8 mouse cellular contexts compared by ENCODE assay signal in genomic region chr17:69439571-69440480, GRCm38 (mm10). TPM values are rescaled to one million over a fixed set of nuclear protein-coding genes. Genes with fewer than 3 reads are reported as not detected.
DNase-seq lines count a peak whose midpoint lies in the region; ATAC-seq and TF ChIP-seq lines count a peak whose summit lies in the region.

No protein-coding gene starts in this region.

- H3K27me3 ChIP-seq in lung, embryonic 14.5 days (ENCODE audit: insufficient read depth, low read length), result peaks cover 32% of the 10 kb centered on the region
- H3K27me3 ChIP-seq in forebrain, embryonic 16.5 days (replicated peaks; ENCODE audit: control insufficient read depth, insufficient read depth, low read length), result peaks cover 42% of the 10 kb centered on the region
- peaks cover 38% of the 10 kb centered on the region for H3K27me3 ChIP-seq in kidney, embryonic 16.5 days (ENCODE audit: insufficient read depth, low read length)
- peaks cover 30% of the 10 kb centered on the region for H3K27me3 ChIP-seq in liver, embryonic 16.5 days (ENCODE audit: control insufficient read depth, insufficient read depth, low read depth, low read length)
- peaks cover 11% of the 10 kb centered on the region for H3K27me3 ChIP-seq in stomach, embryonic 14.5 days (ENCODE audit: control insufficient read depth, insufficient read depth, low read length)

- WGBS in lung, embryonic 14.5 days, result 2% methylated on average over 52 of the region's 52 CpGs
- under 1% methylated on average over 49 of the region's 52 CpGs for whole genome bisulfite sequencing in forebrain, embryonic 16.5 days
- WGBS in kidney, embryonic 16.5 days, result under 1% methylated on average over 51 of the region's 52 CpGs
- WGBS in liver, embryonic 16.5 days (ENCODE audit: insufficient replicate concordance), result 2% methylated on average over 50 of the region's 52 CpGs
- WGBS in stomach, embryonic 14.5 days, result 2% methylated on average over 49 of the region's 52 CpGs

- ATAC-seq in lung, embryonic 14.5 days (ENCODE audit: insufficient read depth), result peak; percentile 71
- peak; percentile 60 for ATAC-seq in forebrain, embryonic 16.5 days
- ATAC-seq in kidney, embryonic 16.5 days (ENCODE audit: low FRiP score, low TSS enrichment), result peak; percentile 64
- ATAC-seq in liver, embryonic 16.5 days (ENCODE audit: low read depth), result no peak
- ATAC-seq in stomach, embryonic 14.5 days (ENCODE audit: insufficient number of reproducible peaks, insufficient read depth, low FRiP score, low read depth), result peak; percentile 50; the same call in 1 of the 2 replicates

- DNase-seq in lung, embryonic 14.5 days, result no peak
- DNase-seq in lung, postnatal 14 days, result no peak
- DNase-seq in cerebellum, adult 11 months, result peak; percentile 70
- no peak for DNase-seq in urinary bladder, postnatal 36 days (ENCODE audit: low spot score in 2 of 2)

- H3K4me1 ChIP-seq in lung, embryonic 14.5 days (ENCODE audit: insufficient read depth), result no peaks in the 10 kb centered on the region; the same call in 1 of the 2 replicates
- H3K4me1 ChIP-seq in forebrain, embryonic 16.5 days (replicated peaks; ENCODE audit: control insufficient read depth, insufficient read depth, low read length), result peaks cover 15% of the 10 kb centered on the region
- peaks cover 13% of the 10 kb centered on the region for H3K4me1 ChIP-seq in kidney, embryonic 16.5 days (ENCODE audit: insufficient read depth, low read length)
- peaks cover 3% of the 10 kb centered on the region for H3K4me1 ChIP-seq in liver, embryonic 16.5 days (ENCODE audit: control insufficient read depth, low read depth, low read length)
- 0 out of 2 replicates have a peak, but pooled peaks cover 3% of the 10 kb centered on the region for H3K4me1 ChIP-seq in stomach, embryonic 14.5 days (ENCODE audit: control insufficient read depth, insufficient read depth, low read length)

- H3K36me3 ChIP-seq in lung, embryonic 14.5 days (ENCODE audit: insufficient read depth), result no peaks in the 10 kb centered on the region
- no peaks in the 10 kb centered on the region for H3K36me3 ChIP-seq in forebrain, embryonic 16.5 days (ENCODE audit: control insufficient read depth, insufficient read depth)
- no peaks in the 10 kb centered on the region for H3K36me3 ChIP-seq in kidney, embryonic 16.5 days (ENCODE audit: insufficient read depth, low read length)
- no peaks in the 10 kb centered on the region for H3K36me3 ChIP-seq in liver, embryonic 16.5 days (ENCODE audit: control insufficient read depth, insufficient read depth)
- no peaks in the 10 kb centered on the region for H3K36me3 ChIP-seq in stomach, embryonic 14.5 days (ENCODE audit: control insufficient read depth, insufficient read depth, low read length)

- H3K27ac ChIP-seq in lung, embryonic 14.5 days (ENCODE audit: low read depth), result no peak overlapping the region
- H3K27ac ChIP-seq in forebrain, embryonic 16.5 days (ENCODE audit: low read length), result no peak overlapping the region
- H3K27ac ChIP-seq in kidney, embryonic 16.5 days (ENCODE audit: low read length), result no peak overlapping the region
- H3K27ac ChIP-seq in liver, embryonic 16.5 days (ENCODE audit: low read length), result no peak overlapping the region
- H3K27ac ChIP-seq in stomach, embryonic 14.5 days (ENCODE audit: low read length), result no peak overlapping the region

- no peaks in the 10 kb centered on the region for H3K9me3 ChIP-seq in lung, embryonic 14.5 days (ENCODE audit: low read depth, low read length)
- no peaks in the 10 kb centered on the region for H3K9me3 ChIP-seq in forebrain, embryonic 16.5 days (ENCODE audit: control insufficient read depth, low read length)
- no peaks in the 10 kb centered on the region for H3K9me3 ChIP-seq in kidney, embryonic 16.5 days (ENCODE audit: low read length)
- no peaks in the 10 kb centered on the region for H3K9me3 ChIP-seq in liver, embryonic 16.5 days (replicated peaks; ENCODE audit: control insufficient read depth, low read length)
- H3K9me3 ChIP-seq in stomach, embryonic 14.5 days (ENCODE audit: control insufficient read depth, low read depth, low read length), result no peaks in the 10 kb centered on the region

- no peak for TF ChIP-seq CTCF in lung, embryonic 14.5 days (IDR thresholded peaks at IDR 0.05; ENCODE audit: low read depth)

- H3K4me2 ChIP-seq in lung, embryonic 14.5 days, result peak overlapping the region; percentile 66
- peak overlapping the region; percentile 92 for H3K4me2 ChIP-seq in forebrain, embryonic 16.5 days (ENCODE audit: low read length)
- peak overlapping the region; percentile 69 for H3K4me2 ChIP-seq in kidney, embryonic 16.5 days (replicated peaks; ENCODE audit: low read depth, low read length)
- peak overlapping the region; percentile 38 for H3K4me2 ChIP-seq in liver, embryonic 16.5 days (ENCODE audit: low read depth, low read length)
- H3K4me2 ChIP-seq in stomach, embryonic 14.5 days (replicated peaks; ENCODE audit: low read depth, low read length), result peak overlapping the region; percentile 44

- H3K9ac ChIP-seq in lung, embryonic 14.5 days, result no peak overlapping the region
- peak overlapping the region; percentile 60 for H3K9ac ChIP-seq in forebrain, embryonic 16.5 days (replicated peaks; ENCODE audit: low read depth, low read length)
- no peak overlapping the region for H3K9ac ChIP-seq in kidney, embryonic 16.5 days (replicated peaks; ENCODE audit: low read length)
- no peak overlapping the region for H3K9ac ChIP-seq in liver, embryonic 16.5 days (ENCODE audit: low read depth, low read length)
- H3K9ac ChIP-seq in stomach, embryonic 14.5 days (replicated peaks; ENCODE audit: low read depth, low read length), result no peak overlapping the region

- peak overlapping the region; percentile 29; the same call in 1 of the 2 replicates for H3K4me3 ChIP-seq in lung, embryonic 14.5 days (ENCODE audit: low read depth, low read length)
- peak overlapping the region; percentile 67 for H3K4me3 ChIP-seq in forebrain, embryonic 16.5 days (replicated peaks; ENCODE audit: low read length)
- H3K4me3 ChIP-seq in kidney, embryonic 16.5 days (ENCODE audit: low read length), result peak overlapping the region; percentile 42
- peak overlapping the region; percentile 35 for H3K4me3 ChIP-seq in liver, embryonic 16.5 days (ENCODE audit: low read depth, low read length)
- H3K4me3 ChIP-seq in stomach, embryonic 14.5 days (ENCODE audit: low read depth, low read length), result peak overlapping the region; percentile 21; the same call in 1 of the 2 replicates

RNA-seq across cellular contexts. Expression of gene Akain1, which starts 0.7 kb away (rescaled TPM):
- not detected in 2 replicates for polyA plus RNA-seq in lung, embryonic 14.5 days (2014; fragmentation: Nextera tagmentation; extraction: Ambion mirVana)
- polyA plus RNA-seq in forebrain, embryonic 16.5 days (2015; fragmentation: Nextera tagmentation; extraction: Ambion mirVana), result 0.24 and 0.43 TPM in 2 replicates
- polyA plus RNA-seq in kidney, embryonic 16.5 days (2015; fragmentation: Nextera tagmentation; extraction: Ambion mirVana), result not detected in 2 replicates
- not detected in 2 replicates for polyA plus RNA-seq in liver, embryonic 16.5 days (2015; fragmentation: Nextera tagmentation; extraction: Ambion mirVana)
- not detected in 2 replicates for polyA plus RNA-seq in stomach, embryonic 14.5 days (2014; fragmentation: Nextera tagmentation; extraction: Ambion mirVana)

RNA-seq across cellular contexts. Expression of gene Zbtb14, which starts 57.0 kb away (rescaled TPM):
- polyA plus RNA-seq in lung, embryonic 14.5 days (2014; fragmentation: Nextera tagmentation; extraction: Ambion mirVana), result 23.5 and 24.9 TPM in 2 replicates
- polyA plus RNA-seq in forebrain, embryonic 16.5 days (2015; fragmentation: Nextera tagmentation; extraction: Ambion mirVana), result 35.1 and 40.0 TPM in 2 replicates
- polyA plus RNA-seq in kidney, embryonic 16.5 days (2015; fragmentation: Nextera tagmentation; extraction: Ambion mirVana), result 24.7 and 24.9 TPM in 2 replicates
- polyA plus RNA-seq in liver, embryonic 16.5 days (2015; fragmentation: Nextera tagmentation; extraction: Ambion mirVana), result 7.0 and 7.5 TPM in 2 replicates
- polyA plus RNA-seq in stomach, embryonic 14.5 days (2014; fragmentation: Nextera tagmentation; extraction: Ambion mirVana), result 19.8 and 20.0 TPM in 2 replicates

Comparison
In these comparisons a context has a peak if more than half of its experiments do, and no peak if none do; other contexts are left out.
1. H3K4me2 ChIP-seq: peak in every context shown above with its lines; median percentile 92 in forebrain, embryonic 16.5 days; 69 in kidney, embryonic 16.5 days; 66 in lung, embryonic 14.5 days; 44 in stomach, embryonic 14.5 days; 38 in liver, embryonic 16.5 days.